ENCODE assay signal across 6 mouse cellular contexts in genomic region chr8:114673416-114673815, GRCm38 (mm10).
"Had no signal": no experiment of that assay in that cellular context is flagged by ENCODE, and none has a peak within 500 bp of the region (broad histone marks: within the 10 kb centered on the region; RNA-seq: fewer than 3 reads in every experiment).

No protein-coding gene starts in this region.

- DNase-seq: kidney, postnatal 4 days; lung, adult 2 months; lung, postnatal 36 days; spleen, adult 18-20 months; thymus, adult 2 months; thymus, postnatal 25 days had no signal
